Mouse (Mus musculus) common myeloid progenitor, adult 5-6 weeks (primary cell): ENCODE data around the gene Pik3c2b. TPM values are rescaled to one million over a fixed set of nuclear protein-coding genes. Genes with fewer than 3 reads are reported as not detected.
"Not testable (repeated sequence)": the region's sequence is repeated elsewhere in the genome, so short reads cannot be mapped to it uniquely, and the experiment has no call there.

ENCODE experiments used
- ATAC-seq: replicated peaks from 2 replicates; pipeline ENCODE4 v1.8.0; 2016; ENCODE audit warnings: low read depth, mild to moderate bottlenecking, moderate TSS enrichment, inconsistent platforms; ENCODE audit not compliant: poor library complexity, severe bottlenecking
- total RNA-seq: library from RNA; stranded (forward); fragments of 200-1000, 187-1606 nt; gene quantifications from 2 replicates; pipeline ENCODE4 v1.2.3, GENCODE M21; 2017

Gene Pik3c2b
- total RNA-seq, 1 experiment from 2014 or later: 2.6 TPM

GRCm38 (mm10) chr1:133030461-133030860 lies 15.0 kb upstream of the Pik3c2b start, which contains the start of gene Mdm4:
TSS of gene Mdm4 (minus strand) at chr1:133030561.
- no peak for ATAC-seq

- ATAC-seq: 0 out of 2 replicates have a peak, but pooled peaks have one; percentile 10
These were observed 12.5 kb upstream of the Pik3c2b start for GRCm38 (mm10) chr1:133032981-133033315.

GRCm38 (mm10) chr1:133033316-133034090 lies 12.0 kb upstream of the Pik3c2b start:
- peak; percentile 70 for ATAC-seq

- ATAC-seq: peak; percentile 64
These were observed 11.4 kb upstream of the Pik3c2b start for GRCm38 (mm10) chr1:133034091-133034460.

- ATAC-seq: not testable (repeated sequence)
These were observed 10.8 kb upstream of the Pik3c2b start for GRCm38 (mm10) chr1:133034682-133035081.

GRCm38 (mm10) chr1:133039505-133039949 lies 5.9 kb upstream of the Pik3c2b start:
- peak; percentile 97 for ATAC-seq

- peak; percentile 65 for ATAC-seq
These were observed 484 bp downstream of the Pik3c2b start for GRCm38 (mm10) chr1:133045861-133046440.

GRCm38 (mm10) chr1:133046441-133046931 lies 1.0 kb downstream of the Pik3c2b start:
- peak; percentile 31; the same call in 1 of the 2 replicates for ATAC-seq

GRCm38 (mm10) chr1:133047575-133047974 lies 2.1 kb downstream of the Pik3c2b start:
- no peak for ATAC-seq

- no peak for ATAC-seq
These were observed 3.2 kb downstream of the Pik3c2b start for GRCm38 (mm10) chr1:133048690-133049089.

GRCm38 (mm10) chr1:133050001-133050431 lies 4.5 kb downstream of the Pik3c2b start:
- no peak for ATAC-seq

GRCm38 (mm10) chr1:133051829-133052228 lies 6.4 kb downstream of the Pik3c2b start:
- ATAC-seq: no peak

- ATAC-seq: no peak
These were observed 7.6 kb downstream of the Pik3c2b start for GRCm38 (mm10) chr1:133053034-133053433.

GRCm38 (mm10) chr1:133054326-133054725 lies 8.9 kb downstream of the Pik3c2b start:
- ATAC-seq: no peak

- 0 out of 2 replicates have a peak, but pooled peaks have one; percentile 24 for ATAC-seq
These were observed 12.0 kb downstream of the Pik3c2b start for GRCm38 (mm10) chr1:133057345-133058034.

GRCm38 (mm10) chr1:133059592-133059991 lies 14.1 kb downstream of the Pik3c2b start:
- ATAC-seq: 0 out of 2 replicates have a peak, but pooled peaks have one; percentile 17

- no peak for ATAC-seq
These were observed 15.2 kb downstream of the Pik3c2b start for GRCm38 (mm10) chr1:133060681-133061080.

GRCm38 (mm10) chr1:133063164-133063563 lies 17.7 kb downstream of the Pik3c2b start:
- no peak for ATAC-seq

GRCm38 (mm10) chr1:133068268-133068667 lies 22.8 kb downstream of the Pik3c2b start:
- no peak for ATAC-seq

GRCm38 (mm10) chr1:133068669-133069274 lies 23.3 kb downstream of the Pik3c2b start:
- no peak for ATAC-seq
